Mouse (Mus musculus): ENCODE data around the gene Scgb1b30. TPM values are rescaled to one million over a fixed set of nuclear protein-coding genes. Genes with fewer than 3 reads are reported as not detected.
"Not testable (repeated sequence)": the region's sequence is repeated elsewhere in the genome, so short reads cannot be mapped to it uniquely, and the experiment has no call there.

Gene Scgb1b30
- not detected in 2 replicates for polyA plus RNA-seq (2015; fragmentation: Nextera tagmentation; extraction: Ambion mirVana)

GRCm38 (mm10) chr7:34094911-34095481, at the start of gene Scgb1b30:
Gene Scgb1b30 (plus strand): TSS chr7:34095431.
- Histone ChIP-seq H3K36me3 (no peaks in the 10 kb centered on the region), H3K4me1 (no peaks in the 10 kb centered on the region), H3K4me2 (replicated peaks) (no peak within 1 kb of the TSS), H3K27me3 (no peaks in the 10 kb centered on the region), H3K9me3 (no peaks in the 10 kb centered on the region), H3K4me3 (no peak within 1 kb of the TSS), H3K27ac (replicated peaks) (no peak within 1 kb of the TSS), H3K9ac (replicated peaks) (no peak within 1 kb of the TSS)
- no peak for ATAC-seq (replicated peaks)
- 73% methylated on average over 3 of the region's 3 CpGs for WGBS

- ATAC-seq (replicated peaks); H3K4me3 ChIP-seq: not testable (repeated sequence)
These were observed 27.1 kb upstream of the Scgb1b30 start for GRCm38 (mm10) chr7:34068132-34068531.

GRCm38 (mm10) chr7:34100002-34100401, 4.8 kb downstream of the Scgb1b30 start:
- Histone ChIP-seq H3K36me3 (no peaks in the 10 kb centered on the region), H3K9me3 (no peaks in the 10 kb centered on the region), H3K27ac (replicated peaks) (no peak overlapping the region), H3K4me3 (no peak overlapping the region), H3K4me1 (no peaks in the 10 kb centered on the region), H3K4me2 (replicated peaks) (no peak overlapping the region), H3K9ac (replicated peaks) (no peak overlapping the region), H3K27me3 (no peaks in the 10 kb centered on the region)
- 75% methylated on average over 2 of the region's 2 CpGs for WGBS
- ATAC-seq (replicated peaks) = no peak

More at GRCm38 (mm10) chr7:34068132-34068531, 27.1 kb upstream of the Scgb1b30 start:
- not testable (repeated sequence) for H3K4me1 ChIP-seq; H3K27me3 ChIP-seq; H3K9me3 ChIP-seq; H3K4me2 ChIP-seq (replicated peaks); H3K9ac ChIP-seq (replicated peaks); H3K27ac ChIP-seq (replicated peaks); H3K36me3 ChIP-seq
- 77% methylated on average over 5 of the region's 5 CpGs for WGBS

- Histone ChIP-seq H3K36me3 (no peaks in the 10 kb centered on the region), H3K9ac (replicated peaks) (no peak overlapping the region), H3K4me1 (no peaks in the 10 kb centered on the region), H3K4me2 (replicated peaks) (no peak overlapping the region), H3K27me3 (no peaks in the 10 kb centered on the region), H3K4me3 (no peak overlapping the region), H3K27ac (replicated peaks) (no peak overlapping the region), H3K9me3 (no peaks in the 10 kb centered on the region)
- ATAC-seq (replicated peaks) = no peak
These were observed 6.0 kb downstream of the Scgb1b30 start for GRCm38 (mm10) chr7:34101276-34101675.

- ATAC-seq (replicated peaks) = no peak
- peaks cover 22% of the 10 kb centered on the region for H3K36me3 ChIP-seq
- H3K4me1 ChIP-seq = no peaks in the 10 kb centered on the region
- no peak overlapping the region for H3K4me2 ChIP-seq (replicated peaks)
- no peak overlapping the region for H3K9ac ChIP-seq (replicated peaks)
- 59% methylated on average over 5 of the region's 5 CpGs for WGBS
- H3K9me3 ChIP-seq = no peaks in the 10 kb centered on the region
- no peaks in the 10 kb centered on the region for H3K27me3 ChIP-seq
- no peak overlapping the region for H3K27ac ChIP-seq (replicated peaks)
- H3K4me3 ChIP-seq = no peak overlapping the region
These were observed 14.0 kb downstream of the Scgb1b30 start for GRCm38 (mm10) chr7:34109190-34109589.

GRCm38 (mm10) chr7:34116601-34117000, 21.4 kb downstream of the Scgb1b30 start:
- Histone ChIP-seq H3K36me3 (peaks cover 41% of the 10 kb centered on the region), H3K4me3 (no peak overlapping the region), H3K4me1 (no peaks in the 10 kb centered on the region), H3K27ac (replicated peaks) (no peak overlapping the region), H3K9ac (replicated peaks) (no peak overlapping the region), H3K4me2 (replicated peaks) (no peak overlapping the region), H3K9me3 (no peaks in the 10 kb centered on the region), H3K27me3 (no peaks in the 10 kb centered on the region)
- no peak; the same call in 1 of the 2 replicates for ATAC-seq (replicated peaks)
- WGBS = 56% methylated on average over 3 of the region's 3 CpGs

- H3K27ac ChIP-seq (replicated peaks); H3K9ac ChIP-seq (replicated peaks); H3K9me3 ChIP-seq; H3K27me3 ChIP-seq; H3K4me2 ChIP-seq (replicated peaks); ATAC-seq (replicated peaks); H3K4me1 ChIP-seq; H3K4me3 ChIP-seq: not testable (repeated sequence)
- peaks cover 13% of the 10 kb centered on the region for H3K36me3 ChIP-seq
- 66% methylated on average over 1 of the region's 1 CpGs for WGBS
These were observed 25.4 kb downstream of the Scgb1b30 start for GRCm38 (mm10) chr7:34120636-34121035.

GRCm38 (mm10) chr7:34122987-34123720, 27.9 kb downstream of the Scgb1b30 start:
- no peaks in the 10 kb centered on the region for H3K4me1 ChIP-seq
- H3K36me3 ChIP-seq = no peaks in the 10 kb centered on the region
- H3K9ac ChIP-seq (replicated peaks) = no peak overlapping the region
- no peaks in the 10 kb centered on the region; the same call in 1 of the 2 replicates for H3K9me3 ChIP-seq
- ATAC-seq (replicated peaks) = peak; percentile 65
- H3K27ac ChIP-seq (replicated peaks) = no peak overlapping the region
- no peak overlapping the region for H3K4me2 ChIP-seq (replicated peaks)
- WGBS = 89% methylated on average over 6 of the region's 6 CpGs
- no peaks in the 10 kb centered on the region for H3K27me3 ChIP-seq
- H3K4me3 ChIP-seq = no peak overlapping the region

GRCm38 (mm10) chr7:34125346-34125745, 30.1 kb downstream of the Scgb1b30 start:
- H3K36me3 ChIP-seq = no peaks in the 10 kb centered on the region
- H3K9ac ChIP-seq (replicated peaks) = no peak overlapping the region
- H3K27ac ChIP-seq (replicated peaks) = no peak overlapping the region
- no peak for ATAC-seq (replicated peaks)
- H3K4me2 ChIP-seq (replicated peaks) = no peak overlapping the region
- no peaks in the 10 kb centered on the region for H3K27me3 ChIP-seq
- H3K9me3 ChIP-seq = no peaks in the 10 kb centered on the region; the same call in 1 of the 2 replicates
- H3K4me3 ChIP-seq = no peak overlapping the region
- WGBS = 83% methylated on average over 9 of the region's 9 CpGs
- H3K4me1 ChIP-seq = peaks cover under 1% of the 10 kb centered on the region; the same call in 1 of the 2 replicates

- no peak overlapping the region for H3K4me2 ChIP-seq (replicated peaks)
- H3K4me3 ChIP-seq = no peak overlapping the region
- WGBS = 88% methylated on average over 3 of the region's 3 CpGs
- H3K27me3 ChIP-seq = no peaks in the 10 kb centered on the region
- H3K9ac ChIP-seq (replicated peaks) = no peak overlapping the region
- peaks cover 10% of the 10 kb centered on the region for H3K4me1 ChIP-seq
- no peak overlapping the region for H3K27ac ChIP-seq (replicated peaks)
- ATAC-seq (replicated peaks) = no peak
- no peaks in the 10 kb centered on the region for H3K36me3 ChIP-seq
- H3K9me3 ChIP-seq = no peaks in the 10 kb centered on the region; the same call in 1 of the 2 replicates
These were observed 31.1 kb downstream of the Scgb1b30 start for GRCm38 (mm10) chr7:34126291-34126690.

GRCm38 (mm10) chr7:34131118-34131517, 35.9 kb downstream of the Scgb1b30 start:
- 77% methylated on average over 3 of the region's 3 CpGs for WGBS
- H3K9me3 ChIP-seq = no peaks in the 10 kb centered on the region; the same call in 1 of the 2 replicates
- H3K4me3 ChIP-seq = no peak overlapping the region; the same call in 1 of the 2 replicates
- H3K9ac ChIP-seq (replicated peaks) = no peak overlapping the region
- no peaks in the 10 kb centered on the region for H3K27me3 ChIP-seq
- ATAC-seq (replicated peaks) = no peak
- H3K27ac ChIP-seq (replicated peaks) = no peak overlapping the region
- H3K4me1 ChIP-seq = peaks cover 23% of the 10 kb centered on the region
- H3K36me3 ChIP-seq = no peaks in the 10 kb centered on the region
- peak overlapping the region; percentile 58; the same call in 1 of the 2 replicates for H3K4me2 ChIP-seq (replicated peaks)

- peak overlapping the region; percentile 58 for H3K4me2 ChIP-seq (replicated peaks)
- H3K9ac ChIP-seq (replicated peaks) = peak overlapping the region; percentile 64
- H3K36me3 ChIP-seq = no peaks in the 10 kb centered on the region
- peak; percentile 27 for ATAC-seq (replicated peaks)
- no peaks in the 10 kb centered on the region for H3K9me3 ChIP-seq
- no peak overlapping the region for H3K27ac ChIP-seq (replicated peaks)
- peak overlapping the region; percentile 68 for H3K4me3 ChIP-seq
- H3K27me3 ChIP-seq = no peaks in the 10 kb centered on the region
- WGBS = 12% methylated on average over 3 of the region's 3 CpGs
- H3K4me1 ChIP-seq = peaks cover 23% of the 10 kb centered on the region
These were observed 36.7 kb downstream of the Scgb1b30 start for GRCm38 (mm10) chr7:34131959-34132354.
